22 mouse cellular contexts compared by ENCODE assay signal in the genomic region with DNA sequence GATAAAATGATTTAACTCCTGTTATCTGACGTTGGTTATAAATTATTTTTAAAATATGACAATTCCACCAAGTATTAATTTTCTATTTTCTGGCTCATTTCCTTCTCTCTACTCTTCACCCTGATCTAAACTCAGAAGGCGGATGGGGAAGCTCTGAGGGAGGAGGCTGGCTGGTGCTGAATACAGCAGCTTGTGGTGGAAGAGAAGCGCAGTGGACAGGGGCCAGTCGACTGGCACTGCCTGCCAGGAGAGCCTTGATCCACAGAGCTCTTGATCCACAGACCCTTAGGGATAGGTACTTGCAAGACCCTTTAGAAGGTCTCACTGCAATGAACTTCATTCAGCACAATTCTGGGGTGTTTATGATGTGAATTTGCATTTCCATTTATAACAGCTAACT.
"Had no signal": no experiment of that assay in that cellular context is flagged by ENCODE, and none has a peak within 500 bp of the region (broad histone marks: within the 10 kb centered on the region; RNA-seq: fewer than 3 reads in every experiment).

No protein-coding gene starts in this region.

- DNase-seq: heart, postnatal 10 days; heart, postnatal 14 days; heart, postnatal 36 days; heart, postnatal 4 days; kidney, adult 11 months; kidney, adult 18-20 months; kidney, adult 2 months; kidney, adult 8-10 months; kidney, adult 9 months; kidney, postnatal 10 days; kidney, postnatal 14 days; kidney, postnatal 25 days; kidney, postnatal 36 days; kidney, postnatal 4 days; layer of hippocampus, adult 9-11 months; layer of hippocampus, postnatal 36 days had no signal

- ATAC-seq: hindbrain, embryonic 16.5 days; hindbrain, postnatal 0 days; inflammation-experienced regulatory T-cells, adult 6 months; intestine, embryonic 15.5 days; intestine, embryonic 16.5 days; intestine, postnatal 0 days had no signal
